Mouse (Mus musculus) spleen, postnatal 10 days (tissue): Measurements from ENCODE around the gene Lzts3.
"Not testable (repeated sequence)": the region's sequence is repeated elsewhere in the genome, so short reads cannot be mapped to it uniquely, and the experiment has no call there.

Experiments used
- DNase-seq, 2 experiments: peaks; one replicate each; pipeline ENCODE4 v3.0.0; 2021 to 2022; ENCODE audit warnings: low spot score in 2 of 2

Lzts3 gene

DNA sequence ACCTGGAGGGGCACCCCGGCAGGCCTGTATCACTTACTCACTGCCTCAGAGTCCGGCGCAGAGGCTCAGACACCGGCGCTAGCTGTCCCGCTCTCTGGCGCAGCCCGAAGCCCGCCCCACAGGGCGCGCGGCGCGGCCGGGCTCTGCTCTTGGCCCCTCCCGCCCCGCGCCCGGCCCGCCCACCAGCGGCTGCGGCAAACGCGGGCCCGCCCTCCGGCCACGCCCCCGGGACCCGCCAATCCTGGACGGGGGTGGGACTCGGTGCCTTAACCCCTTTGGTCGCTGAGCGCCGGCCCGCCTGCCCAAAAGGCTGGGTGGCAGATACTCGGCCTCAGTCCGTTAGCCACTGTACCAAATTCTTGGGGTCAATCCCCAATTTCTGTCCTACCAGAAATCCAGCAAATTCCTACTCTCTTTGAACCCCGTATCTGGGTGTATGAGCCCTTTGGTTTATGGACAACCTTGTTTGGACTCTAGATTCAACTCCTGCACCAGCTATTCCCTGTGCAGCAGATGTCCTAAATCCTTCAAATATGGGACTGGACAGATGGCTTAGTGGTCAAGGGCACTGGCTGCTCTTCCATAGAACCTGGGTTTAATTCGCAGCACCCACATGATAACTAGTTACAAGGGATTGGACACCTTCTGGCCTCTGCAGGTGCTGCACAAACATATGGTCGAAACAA is at the start of gene Lzts3:
Lzts3 (minus strand) TSS at position 120 of the 686 bp plus-strand sequence.
- DNase-seq = peak; percentile 89 to 95

DNA sequence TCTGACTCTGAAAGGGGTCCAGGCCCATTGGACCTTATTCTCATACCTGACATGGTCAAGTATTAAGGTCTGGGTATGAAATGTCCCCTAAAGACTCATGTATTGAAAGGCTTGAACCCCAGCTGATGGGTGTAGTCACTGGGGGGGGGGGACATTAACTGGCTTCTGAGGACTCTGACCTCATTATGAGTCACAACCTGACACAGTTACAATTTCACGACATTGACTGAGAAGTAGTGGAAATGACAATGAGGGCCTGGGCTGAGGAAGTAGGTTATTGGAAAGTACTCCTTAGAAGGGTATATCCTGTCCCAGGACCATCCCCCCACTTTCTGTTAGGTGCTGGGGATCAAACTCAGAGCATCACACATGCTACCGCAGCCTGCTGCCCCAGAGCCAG is 46.4 kb upstream of the Lzts3 start:
- DNase-seq = no peak

DNA sequence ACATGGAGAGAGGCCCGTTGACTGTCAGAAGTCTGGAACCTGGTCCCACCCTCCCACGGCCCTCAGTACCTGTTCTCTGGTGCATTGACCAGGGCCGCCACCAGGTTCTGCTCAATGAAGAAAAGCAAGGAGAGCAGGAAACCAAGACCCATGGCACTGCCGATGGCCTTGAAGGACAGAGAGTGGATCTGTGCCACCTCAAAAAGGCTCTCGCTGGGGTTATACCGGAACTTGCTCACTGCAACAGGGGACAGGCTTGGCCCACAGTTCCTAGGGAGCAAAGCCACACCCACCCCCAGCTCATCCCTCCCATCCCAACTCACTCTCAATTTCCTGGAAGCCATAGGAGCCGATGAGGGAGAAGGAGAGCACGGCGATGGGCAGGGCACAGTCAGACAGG is 42.8 kb upstream of the Lzts3 start:
- DNase-seq = no peak

DNA sequence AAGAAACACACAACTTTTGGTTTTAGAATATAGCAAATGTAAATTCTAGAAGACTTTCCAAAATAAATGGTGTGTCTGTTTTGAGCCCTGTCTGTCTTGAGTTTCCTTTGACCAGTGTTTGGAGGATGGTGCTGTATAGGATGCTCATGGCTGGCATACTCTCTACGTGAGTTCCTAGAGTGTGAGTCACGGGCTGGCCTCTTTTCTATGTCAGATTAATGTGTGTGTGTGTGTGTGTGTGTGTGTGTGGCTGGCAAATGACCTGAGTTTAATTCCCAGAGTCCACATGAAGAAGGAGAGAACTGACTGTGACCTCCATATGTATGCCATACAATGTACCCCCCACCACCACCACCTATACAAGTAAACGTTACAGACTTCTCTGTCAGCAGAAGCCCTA is 38.9 kb upstream of the Lzts3 start:
- no peak for DNase-seq

DNA sequence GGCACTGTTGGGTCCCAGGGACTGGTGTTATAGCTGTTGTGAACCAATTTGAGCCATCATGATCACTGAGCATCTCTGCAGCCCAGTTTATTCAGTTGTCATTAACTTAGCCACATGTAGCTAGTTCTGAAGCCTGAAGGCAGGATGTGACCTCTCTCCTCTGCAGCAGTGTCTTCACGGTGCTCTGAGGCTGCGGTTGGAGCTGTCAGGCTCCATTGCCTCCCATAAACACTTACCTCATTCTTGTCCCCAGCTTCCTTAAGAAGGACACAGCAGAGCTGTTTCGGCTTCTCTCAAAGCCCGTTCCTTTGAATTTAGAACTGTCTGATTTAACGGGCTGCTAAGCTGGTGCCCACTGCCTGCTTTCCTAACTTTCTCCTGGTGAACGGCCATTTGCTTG is 37.3 kb upstream of the Lzts3 start:
- DNase-seq = no peak

DNA sequence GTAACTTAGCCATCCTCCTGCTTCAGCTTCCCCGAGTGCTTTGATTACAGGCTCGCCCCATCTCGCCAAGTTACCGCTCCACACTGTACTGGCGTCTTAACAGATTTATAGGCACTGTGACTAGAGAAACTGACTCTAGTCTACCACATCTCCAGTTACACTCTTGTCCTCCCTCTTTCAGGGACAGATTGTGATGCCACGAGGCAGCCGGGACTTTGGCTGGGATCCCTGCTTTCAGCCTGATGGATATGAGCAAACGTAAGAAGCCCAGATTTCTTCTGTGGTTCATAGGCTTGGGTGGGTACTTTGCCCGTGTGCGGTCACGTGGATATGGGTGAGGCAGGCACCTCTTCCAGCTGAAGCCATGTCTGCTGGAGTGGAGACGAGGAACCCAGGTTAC is 36.6 kb upstream of the Lzts3 start:
- DNase-seq = no peak

DNA sequence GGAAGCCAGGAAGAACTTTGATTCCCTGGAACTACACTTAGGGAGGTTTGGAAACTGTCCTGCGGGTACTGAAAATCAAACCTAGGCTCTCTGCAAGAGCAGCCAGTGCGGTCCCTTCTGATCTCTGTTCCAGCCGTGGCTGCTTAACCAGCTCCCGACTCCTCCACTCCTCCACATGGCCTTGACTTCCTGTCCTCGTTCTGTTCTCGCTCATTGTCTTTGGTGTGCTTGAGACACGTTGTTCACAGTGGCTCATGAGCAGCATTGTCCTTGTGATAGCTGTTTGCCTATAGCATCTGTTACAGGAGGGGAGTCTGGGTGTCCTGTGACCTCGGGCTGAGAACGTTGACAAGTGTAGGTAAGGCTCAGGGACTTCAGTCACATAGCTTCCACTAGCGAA is 34.6 kb upstream of the Lzts3 start:
- no peak for DNase-seq

DNA sequence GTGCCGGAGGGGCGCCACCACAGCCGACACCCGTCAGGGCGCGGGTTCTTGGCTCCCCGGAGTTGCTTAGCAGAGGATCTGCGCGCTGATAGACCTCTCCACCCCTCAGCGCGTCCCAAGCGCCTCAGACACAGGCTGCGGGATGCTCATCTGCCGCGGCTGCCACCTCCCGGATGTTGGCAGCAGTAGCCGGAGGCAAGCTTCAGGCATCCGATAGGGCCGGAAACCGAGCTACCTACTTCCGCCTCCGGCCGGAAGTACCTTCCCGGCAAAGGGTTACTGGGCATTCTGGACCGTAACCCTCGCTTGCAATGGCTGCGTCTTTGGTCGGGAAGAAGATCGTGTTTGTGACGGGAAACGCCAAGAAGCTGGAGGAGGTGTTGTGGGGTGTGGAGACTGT is 25.0 kb upstream of the Lzts3 start, which contains the start of gene Itpa:
Itpa (plus strand) TSS at position 52 of the 400 bp plus-strand sequence.
- DNase-seq = peak; percentile 81 to 90

DNA sequence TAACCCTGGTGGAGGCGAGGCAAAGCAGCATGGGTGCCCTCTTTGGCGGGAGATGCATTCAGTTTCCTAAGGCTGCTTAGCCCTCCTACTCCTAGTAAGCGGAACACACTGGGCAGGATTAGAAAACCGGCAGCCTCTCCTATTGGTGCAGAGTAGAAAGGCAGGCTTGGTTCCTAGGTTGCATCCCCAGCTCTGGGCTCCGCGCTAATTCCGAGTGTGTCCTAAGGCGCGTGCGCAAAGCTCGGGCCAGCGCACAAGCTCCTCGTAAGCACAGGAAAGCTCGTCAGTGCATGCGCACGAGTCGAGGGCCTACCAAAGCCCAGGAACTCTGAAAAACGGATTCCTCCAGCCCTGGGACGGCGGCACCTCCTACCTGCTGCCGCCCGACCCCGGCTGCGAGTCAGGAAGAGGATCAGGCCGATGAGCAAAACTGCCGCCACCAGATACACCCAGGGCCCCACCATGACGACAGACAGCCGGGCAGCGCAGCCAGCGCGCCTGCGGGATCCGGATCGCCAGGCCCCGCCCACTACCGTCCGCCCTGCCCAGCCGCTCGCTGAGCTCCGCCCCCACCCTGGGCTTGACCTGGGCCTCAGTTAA is 21.6 kb upstream of the Lzts3 start, which contains the start of gene Ddrgk1:
Ddrgk1 (minus strand) TSS at position 558 of the 600 bp plus-strand sequence.
- peak; percentile 93 to 95 for DNase-seq

DNA sequence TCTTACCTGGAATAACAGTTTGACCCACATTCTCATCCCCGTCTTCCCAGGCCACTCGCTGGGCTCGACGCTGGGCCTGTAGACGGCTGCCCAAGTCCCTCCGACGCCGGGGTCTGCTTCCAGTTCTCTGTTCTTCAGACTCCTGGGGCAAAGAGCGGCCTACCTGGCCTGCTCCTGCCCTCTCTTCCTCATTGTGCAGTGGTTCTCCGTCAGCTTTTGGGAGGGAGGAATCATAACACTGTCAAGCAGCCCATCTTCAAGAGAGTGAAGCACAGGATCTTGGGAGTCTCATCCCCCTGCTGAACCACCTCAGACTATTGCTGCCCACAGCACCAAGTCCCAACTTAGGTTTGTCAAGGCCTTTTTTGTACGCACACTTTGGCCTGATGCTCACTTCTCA is 20.7 kb upstream of the Lzts3 start:
- DNase-seq = no peak

DNA sequence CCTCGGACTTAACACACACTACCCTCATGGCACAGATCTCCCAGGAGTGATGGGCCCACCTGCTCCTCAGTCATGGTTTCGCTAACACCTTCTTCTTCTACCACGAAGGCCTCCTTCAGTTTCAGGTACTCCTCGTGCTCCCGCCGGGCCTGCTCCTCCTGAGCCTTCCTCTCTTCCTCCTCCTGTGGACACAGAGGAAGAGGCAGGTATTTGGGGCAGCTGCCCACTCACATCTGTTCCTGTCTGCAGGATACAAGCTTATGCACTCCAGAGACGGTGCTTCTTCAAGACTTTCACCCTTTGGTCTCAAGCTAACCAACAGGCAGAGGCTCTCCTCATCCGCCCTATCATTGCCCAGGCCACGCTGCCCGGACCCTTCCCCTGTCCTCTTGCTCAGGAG is 15.9 kb upstream of the Lzts3 start:
- DNase-seq = no peak

DNA sequence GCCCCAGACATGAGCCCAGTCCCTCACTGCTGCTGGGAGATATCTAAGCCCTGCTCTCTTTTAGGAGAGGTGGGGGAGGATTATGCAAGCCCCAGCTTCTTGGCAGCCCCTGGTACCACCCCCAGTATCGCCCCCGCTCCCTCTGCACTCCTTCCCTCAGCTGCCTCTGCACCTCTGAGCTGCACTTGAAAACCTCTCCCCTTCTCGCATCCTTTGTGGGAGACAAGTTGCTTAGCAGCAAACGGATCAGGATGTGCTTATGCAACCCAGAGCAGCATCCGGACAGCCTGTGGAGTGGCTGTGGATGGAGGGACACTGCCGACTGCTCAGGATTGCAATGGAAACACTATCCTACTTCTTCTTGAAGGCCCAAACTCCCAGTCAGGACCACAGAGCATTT is 14.9 kb upstream of the Lzts3 start:
- DNase-seq = no peak

DNA sequence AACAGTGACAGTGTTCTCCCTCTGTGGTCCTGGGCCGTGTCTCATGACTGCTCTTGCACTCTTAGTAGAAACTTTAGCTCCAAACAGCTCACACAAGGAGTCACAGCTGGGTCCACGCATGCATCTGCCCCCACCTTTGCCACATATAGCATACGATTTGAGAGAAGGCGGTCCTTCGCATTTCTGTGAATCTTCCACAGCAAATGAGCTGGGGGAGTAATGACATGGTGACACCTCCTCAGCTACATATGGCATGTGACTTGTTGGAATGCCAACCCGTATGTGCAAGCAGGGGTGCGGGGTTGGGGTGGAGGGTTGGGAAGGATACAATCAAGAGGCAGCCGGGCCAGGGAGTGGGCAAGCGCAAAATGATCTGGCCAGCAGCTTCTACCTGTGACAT is 13.9 kb upstream of the Lzts3 start:
- no peak for DNase-seq

DNA sequence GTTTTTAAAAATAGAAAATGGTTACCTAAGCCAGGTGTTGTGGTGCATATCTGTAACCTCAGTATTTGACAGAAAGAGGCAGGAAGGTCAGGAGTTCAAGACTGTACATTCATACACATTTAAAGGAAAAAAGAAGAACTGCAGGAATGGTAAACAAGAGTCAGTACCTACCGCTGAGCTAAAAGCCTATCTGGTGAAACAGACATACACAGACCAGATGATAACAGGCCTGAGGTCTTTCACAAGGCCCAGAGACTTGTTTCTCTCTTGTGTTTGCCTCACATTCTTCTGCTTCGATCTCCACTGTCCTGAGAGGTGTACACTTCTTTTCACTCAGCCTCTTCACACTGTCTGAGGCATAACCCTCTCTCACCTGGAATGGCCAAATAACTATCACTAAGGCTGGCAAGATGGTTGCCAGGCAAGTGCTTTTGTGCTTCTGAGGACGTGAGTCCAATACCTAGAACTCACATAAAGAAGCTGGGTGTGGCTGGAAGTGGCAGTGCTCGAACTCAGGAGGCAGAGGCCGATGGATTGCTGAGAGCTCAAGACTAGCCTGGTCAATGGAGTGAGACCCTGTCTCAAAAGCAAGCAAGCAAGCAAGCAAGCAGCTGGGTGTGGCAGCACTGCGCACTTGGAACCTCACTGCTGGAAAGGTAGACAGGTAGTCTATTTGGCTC is 13.2 kb upstream of the Lzts3 start:
- DNase-seq = peak in 1 of 2 experiments; percentile 45

DNA sequence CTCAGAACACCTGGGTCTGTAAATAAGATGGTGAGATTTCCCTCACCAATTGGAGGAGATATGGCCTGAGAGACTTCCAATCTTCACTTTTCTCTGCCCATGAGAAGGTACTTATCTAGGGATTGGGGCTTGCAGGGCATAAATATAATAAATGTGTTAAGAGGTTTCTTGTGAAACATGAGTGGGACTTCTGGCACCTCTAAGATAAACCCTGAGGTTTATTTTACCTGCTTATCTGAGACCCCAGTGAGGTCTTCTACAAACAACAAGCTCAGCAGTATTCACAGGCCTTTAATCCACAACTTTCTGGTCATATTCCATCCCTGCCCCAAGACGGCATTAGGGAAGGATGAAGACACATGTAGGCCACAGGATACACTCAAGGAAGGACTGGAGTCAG is 11.2 kb upstream of the Lzts3 start:
- DNase-seq = no peak

DNA sequence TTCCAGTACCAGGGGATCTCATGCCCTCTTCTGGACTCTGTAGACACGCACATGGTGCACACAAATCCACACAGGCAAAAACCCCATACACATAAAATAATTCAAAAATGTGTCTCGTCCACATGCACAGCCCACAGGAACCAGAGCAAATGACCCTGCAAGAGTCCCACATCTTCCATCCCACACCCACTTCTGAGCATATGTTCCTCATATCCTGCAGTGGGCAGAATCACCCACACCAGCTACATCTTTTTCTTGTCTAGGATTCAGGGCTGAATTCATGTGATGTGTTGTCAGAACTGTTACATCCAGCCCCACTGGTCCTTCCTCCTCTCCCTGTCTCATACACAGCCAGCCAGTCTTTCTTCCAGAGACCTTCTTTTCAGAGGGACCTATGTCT is 10.7 kb upstream of the Lzts3 start:
- DNase-seq = no peak

DNA sequence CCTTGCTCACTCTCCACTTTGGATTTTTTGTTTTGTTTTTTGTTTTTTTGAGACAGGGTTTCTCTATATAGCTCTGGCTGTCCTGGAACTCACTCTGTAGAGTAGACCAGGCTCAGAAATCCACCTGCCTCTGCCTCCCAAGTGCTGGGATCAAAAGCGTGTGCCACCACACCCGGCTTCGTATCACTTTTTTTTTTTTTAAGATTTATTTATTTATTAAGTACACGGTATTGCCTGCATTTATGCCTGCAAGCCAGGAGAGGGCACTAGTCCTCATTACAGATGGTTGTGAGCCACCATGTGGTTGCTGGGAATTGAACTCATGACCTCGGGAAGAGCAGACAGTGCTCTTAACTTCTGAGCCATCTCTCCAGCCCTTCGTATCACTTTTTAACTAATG is 6.4 kb upstream of the Lzts3 start:
- not testable (repeated sequence) for DNase-seq

DNA sequence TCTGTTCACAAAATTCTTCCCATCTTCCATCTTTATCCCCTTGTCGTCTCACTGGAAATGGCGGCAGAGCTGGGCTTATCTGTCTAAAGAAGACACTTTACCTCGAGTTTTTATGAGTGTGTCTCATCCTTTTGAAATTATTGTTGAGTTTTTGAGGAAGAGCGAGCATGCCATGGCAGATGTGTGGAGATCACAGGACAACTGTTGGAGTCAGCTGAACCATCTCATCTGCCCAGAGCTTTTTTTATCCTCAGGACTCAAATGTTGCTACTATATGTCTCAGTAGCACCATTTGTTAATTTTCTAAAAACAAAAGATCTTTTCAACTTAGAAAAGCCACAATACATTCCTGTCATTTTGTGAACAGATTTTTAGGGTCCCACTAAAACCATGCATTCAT is 2.6 kb upstream of the Lzts3 start:
- no peak for DNase-seq

DNA sequence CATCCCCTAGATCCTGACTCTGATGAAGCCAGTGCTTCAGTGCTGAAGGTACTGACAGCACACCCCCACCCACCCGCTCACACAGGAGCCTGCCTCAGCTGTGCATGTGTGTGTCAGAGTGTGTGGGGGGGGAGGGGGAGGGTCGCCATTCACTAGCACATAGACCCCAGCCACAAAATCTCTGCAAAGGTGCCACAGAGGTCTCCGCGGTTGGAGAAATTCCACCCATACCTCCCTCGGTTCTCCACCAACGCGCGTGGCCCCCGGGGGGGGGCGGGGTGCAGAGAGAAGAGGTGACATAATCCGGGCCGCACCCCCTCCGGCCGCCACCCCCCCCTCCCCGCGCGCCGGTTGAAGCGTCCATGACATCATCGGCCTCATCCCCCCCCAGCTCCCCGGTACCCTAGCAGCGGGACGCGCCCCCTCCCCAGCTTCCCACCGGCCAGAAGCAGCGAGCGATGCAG is 374 bp downstream of the Lzts3 start:
- no peak for DNase-seq

DNA sequence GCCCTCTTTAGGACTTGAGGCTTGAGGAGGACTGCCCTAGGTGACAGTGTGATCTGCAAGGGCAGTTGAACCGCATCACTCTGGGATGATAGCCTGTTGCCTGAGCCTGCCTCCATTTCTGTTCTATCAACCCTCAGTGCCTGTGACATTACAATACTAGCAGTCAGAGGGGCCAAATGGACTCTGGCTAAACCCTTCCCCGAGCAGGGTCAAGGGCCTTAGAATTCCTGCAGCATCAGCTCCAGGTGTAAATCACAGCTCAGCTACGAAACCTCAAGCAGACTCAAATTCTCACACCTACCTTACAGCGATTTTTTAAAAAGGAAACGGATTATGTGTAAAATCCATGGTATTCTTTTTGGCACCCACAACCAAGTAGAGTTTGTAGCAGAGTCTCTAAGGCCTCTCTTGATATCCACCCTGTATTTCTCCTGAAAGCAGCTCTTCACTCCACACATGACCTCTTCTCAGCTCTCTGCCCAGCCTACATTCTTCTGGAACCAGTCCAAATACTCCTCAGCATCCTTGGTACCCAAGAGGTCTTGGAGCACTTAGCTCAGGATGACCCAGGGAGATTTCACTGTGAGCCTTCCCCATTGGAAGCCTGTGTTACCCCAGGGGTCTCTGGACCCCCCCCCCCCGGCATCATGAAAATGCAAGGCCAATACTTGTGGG is 1.1 kb downstream of the Lzts3 start:
- DNase-seq = no peak

DNA sequence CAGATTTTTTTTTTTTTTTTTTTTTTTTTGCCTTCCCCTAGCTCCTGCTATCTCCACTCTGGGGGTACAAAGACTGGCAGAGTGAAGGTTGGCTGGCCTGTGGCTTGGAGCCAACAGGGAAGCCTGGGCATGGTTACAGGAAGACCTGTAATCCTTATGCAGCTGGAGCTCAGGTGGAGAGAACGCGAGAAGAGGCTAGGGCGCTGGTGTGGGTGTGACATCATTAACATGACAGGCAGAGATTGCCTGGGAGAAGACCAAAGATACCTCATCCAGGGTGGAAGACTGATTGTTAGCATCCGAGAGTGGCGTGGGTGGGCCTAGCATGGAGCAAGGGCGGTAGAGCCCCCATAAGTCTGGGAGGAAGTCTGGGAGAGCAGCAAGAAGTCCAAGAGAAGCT is 3.3 kb downstream of the Lzts3 start:
- no peak for DNase-seq

DNA sequence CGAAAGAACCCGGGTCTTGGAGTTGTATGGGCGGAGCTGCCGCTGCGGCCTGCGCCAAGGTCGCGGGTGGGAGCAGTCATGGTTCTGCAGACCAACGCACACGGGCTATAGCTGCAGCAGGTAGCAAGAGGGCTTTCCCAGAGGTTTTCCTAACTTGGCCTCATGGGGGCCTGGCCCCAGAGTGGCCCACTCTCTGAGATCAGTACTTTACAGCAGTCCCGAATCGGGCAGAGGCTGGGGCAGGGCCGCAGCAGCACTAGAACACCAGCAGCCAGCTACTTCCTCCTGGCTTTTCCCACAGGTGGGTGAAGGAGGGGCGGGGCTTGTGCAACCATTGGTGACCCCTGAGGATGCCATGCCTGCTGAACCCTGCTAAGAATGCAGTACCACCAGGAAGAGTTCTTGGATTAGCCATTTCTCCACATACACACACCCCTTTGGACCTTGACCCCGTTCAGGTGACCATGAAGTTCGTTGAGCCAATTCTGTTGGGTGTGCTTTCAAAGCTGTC is 4.4 kb downstream of the Lzts3 start:
- DNase-seq = no peak
